Mouse (Mus musculus): ENCODE results near the gene Pappa2. TPM values are rescaled to one million over a fixed set of nuclear protein-coding genes. Genes with fewer than 3 reads are reported as not detected.

Gene Pappa2
- polyA plus RNA-seq (2017; shearing (Covaris generic)), result not detected

GRCm38 (mm10) chr1:158980390-158980789 lies at the start of gene Pappa2:
Gene Pappa2, minus strand, starts transcription at chr1:158980490.

All from naive thymus-derived CD4-positive, alpha-beta T cell, adult 5 months (primary cell).